Mouse (Mus musculus) brain, adult 10 weeks (tissue): Measurements from ENCODE around the gene Sh3bgrl. TPM values are rescaled to one million over a fixed set of nuclear protein-coding genes. Genes with fewer than 3 reads are reported as not detected.

Experiments used
- polyA plus RNA-seq: library from polyadenylated mRNA; stranded (reverse); fragments of 350-450 nt; fragmentation: Illumina TruSeq; extraction: RNeasy Lipid Tissue Mini Kit (QIAGEN cat#74804); gene quantifications from one replicate; pipeline ENCODE4 v1.2.3, GENCODE M21; 2015; ENCODE audit warnings: low read depth, low replicate concordance

Sh3bgrl gene
- polyA plus RNA-seq: 95.6 TPM

DNA sequence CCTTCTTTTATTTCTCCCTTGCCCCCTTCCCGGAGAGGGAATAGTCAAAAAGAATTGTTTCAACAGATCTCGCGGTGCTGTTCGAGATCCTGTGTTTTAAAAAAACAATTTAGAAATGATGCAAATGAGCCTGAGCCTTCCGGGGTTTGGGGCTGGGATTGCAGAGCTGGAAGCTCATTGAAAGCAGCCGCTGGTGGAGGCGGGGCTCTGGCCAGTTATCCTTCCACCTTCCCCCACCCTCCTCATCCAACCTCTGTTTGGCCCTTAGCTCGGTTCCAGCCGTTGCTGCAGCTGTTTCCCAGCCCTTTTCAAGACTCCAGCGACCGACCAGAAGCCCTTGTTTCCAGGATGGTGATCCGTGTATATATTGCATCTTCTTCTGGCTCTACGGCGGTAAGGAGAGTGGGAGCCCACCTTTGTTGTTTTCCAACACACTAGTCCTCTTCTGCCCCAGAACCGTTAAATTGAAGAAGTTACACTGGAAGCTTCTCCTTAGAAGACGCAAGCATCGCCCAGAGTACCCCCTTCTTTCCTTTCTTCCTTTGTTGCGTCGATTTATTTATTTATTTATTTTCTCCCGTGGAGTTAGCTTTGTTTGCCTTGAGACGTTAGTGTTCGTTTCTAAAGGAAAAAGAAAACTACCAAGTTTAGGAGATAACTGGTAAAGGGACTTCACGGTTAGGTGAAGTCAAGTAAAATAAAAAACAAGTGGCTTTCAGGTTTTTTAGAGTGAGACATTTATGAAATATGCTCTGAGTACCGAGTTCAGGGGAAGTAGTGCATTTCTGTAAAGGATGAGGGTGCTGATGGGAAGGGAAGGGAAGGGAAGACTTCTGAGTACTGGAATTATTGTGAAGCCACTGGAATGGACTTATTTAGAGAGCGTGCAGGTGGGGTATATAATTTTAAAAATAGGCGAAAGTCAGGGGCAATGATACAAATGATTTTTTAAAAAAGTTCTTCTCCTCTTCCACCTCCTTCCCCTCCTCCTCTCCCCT is at the start of gene Sh3bgrl:
Gene Sh3bgrl, plus strand, starts transcription at position 121 of the 998 bp plus-strand sequence.

DNA sequence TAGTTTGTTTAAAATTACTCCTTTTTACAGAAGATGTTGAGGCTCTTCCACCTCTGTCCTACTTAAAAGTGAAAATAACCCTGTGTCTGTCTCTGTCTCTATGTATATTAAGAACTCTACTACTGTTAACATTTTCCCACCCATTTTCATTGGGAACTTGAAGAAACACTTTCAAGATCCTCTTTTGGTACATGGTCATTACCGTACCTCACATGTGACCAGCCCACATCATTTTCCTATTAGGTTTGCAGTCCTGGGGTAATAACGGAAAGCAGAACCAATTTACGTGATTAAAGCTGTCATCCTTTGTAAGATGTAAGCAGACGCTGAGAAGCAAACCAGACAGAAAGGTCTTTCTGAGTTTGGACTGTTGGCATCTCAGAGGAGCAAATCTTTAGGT is 101.3 kb downstream of the Sh3bgrl start, which contains the start of gene Gm6377:
Gene Gm6377, plus strand, starts transcription at position 289 of the 400 bp plus-strand sequence.

Other genes with a start within 250 kb of the Sh3bgrl start
- gene Hmgn5, start 82.0 kb upstream of the Sh3bgrl start, polyA plus RNA-seq: 10.3 TPM
- not detected for gene Gm6377, start 101.4 kb downstream of the Sh3bgrl start, polyA plus RNA-seq